Mouse (Mus musculus) fat pad, adult 2 months (tissue): ENCODE measurements around the gene Ap2a2.
"Not testable (repeated sequence)": the region's sequence is repeated elsewhere in the genome, so short reads cannot be mapped to it uniquely, and the experiment has no call there.

Source experiments
- DNase-seq: peaks from one replicate; pipeline ENCODE4 v3.0.0-alpha.2; 2011; ENCODE audit warnings: low read depth, low spot score; ENCODE audit errors: extremely low read depth

Gene Ap2a2

DNA sequence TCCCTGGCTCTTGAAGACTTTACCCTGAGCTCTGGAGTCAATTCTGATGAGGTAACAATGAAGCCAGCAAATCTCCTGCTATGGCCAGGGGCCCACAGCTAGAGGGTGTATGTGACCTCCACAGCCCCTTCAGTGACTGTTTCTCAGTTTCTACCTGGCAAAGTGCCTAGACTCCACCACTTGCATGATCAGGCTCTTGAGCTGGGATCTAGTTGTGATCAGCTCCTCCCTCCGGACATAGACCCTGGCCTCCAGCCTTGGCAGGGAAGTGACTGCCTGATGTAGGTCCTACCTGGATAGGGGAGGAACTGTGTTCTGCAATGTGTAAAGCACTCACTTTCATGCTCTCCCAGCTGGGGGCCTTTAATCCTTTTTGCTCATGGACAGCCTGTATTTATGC lies 98.4 kb downstream of the Ap2a2 start:
- no peak for DNase-seq

DNA sequence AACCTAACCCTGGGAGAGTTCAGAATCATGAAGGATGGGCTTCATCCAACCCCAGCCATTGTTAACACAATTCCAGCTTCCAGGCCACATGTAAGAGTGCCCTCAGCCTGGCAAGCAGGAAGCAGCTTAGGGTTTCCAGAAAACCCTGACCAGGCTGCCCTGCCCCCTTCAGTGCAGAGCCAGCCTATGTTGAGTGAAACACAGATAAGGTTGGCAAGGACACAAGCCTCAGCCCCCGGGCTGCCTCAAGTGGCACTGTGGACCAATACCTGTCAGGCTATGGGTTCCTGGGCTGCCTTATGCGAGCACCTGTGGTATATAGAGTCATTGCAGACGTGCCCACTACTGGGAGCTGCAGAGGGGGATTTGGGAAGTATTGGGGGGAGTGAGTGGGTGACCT lies 99.5 kb downstream of the Ap2a2 start:
- no peak for DNase-seq

DNA sequence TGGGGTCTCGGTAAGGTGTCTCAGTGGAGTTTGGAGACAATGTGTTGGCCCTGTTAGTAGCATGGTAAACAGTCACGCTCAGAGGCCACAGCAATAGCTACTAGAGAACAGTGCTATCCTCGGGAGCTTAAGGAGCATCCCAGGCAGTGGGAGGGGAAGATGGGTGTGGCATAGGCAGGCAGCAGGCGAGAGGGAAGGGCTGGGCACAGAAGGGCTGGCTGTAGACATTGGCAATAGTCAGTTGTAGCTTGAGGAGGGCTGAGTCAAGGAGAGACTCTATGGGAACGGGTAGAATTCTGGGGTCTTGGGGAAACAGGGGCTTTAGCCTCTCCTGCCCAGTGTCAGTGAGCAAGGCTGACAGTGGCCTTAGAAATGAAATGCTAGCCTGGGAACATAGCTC lies 100.2 kb downstream of the Ap2a2 start:
- DNase-seq: no peak

DNA sequence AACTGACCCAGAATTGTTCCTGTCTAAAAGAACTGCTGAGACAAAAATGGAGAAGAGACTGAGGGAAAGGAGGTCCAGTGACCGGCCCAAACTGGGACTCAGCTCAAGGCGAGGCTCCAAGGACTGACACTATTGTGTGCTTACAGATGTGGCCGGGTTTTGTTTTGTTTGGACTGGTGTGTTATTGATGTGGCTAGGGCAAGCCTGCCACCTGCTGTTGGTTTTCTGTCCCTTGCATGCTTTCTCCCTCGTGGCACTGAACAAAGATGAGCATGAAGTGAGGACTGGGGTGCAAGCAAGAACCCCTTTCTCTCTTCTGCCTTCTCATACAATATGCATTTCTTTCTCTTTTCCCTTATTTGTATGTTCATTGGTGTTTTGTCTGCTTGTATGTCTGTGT lies 104.2 kb downstream of the Ap2a2 start:
- no peak for DNase-seq

DNA sequence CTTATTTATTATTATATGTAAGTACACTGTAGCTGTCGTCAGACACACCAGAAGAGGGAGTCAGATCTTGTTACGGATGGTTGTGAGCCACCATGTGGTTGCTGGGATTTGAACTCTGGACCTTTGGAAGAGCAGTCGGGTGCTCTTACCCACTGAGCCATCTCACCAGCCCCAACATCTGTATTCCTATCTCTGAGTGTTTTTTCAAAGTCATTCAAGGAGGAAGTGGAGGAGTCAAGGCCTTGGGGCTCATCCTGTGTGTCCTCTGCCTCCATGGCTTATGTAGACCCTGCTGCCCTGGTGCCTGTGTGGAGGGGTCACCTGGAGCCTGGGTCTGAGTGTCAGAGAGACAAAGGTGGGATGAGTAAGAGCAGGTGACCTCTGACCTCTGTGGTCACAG lies 107.1 kb downstream of the Ap2a2 start:
- DNase-seq: not testable (repeated sequence)

DNA sequence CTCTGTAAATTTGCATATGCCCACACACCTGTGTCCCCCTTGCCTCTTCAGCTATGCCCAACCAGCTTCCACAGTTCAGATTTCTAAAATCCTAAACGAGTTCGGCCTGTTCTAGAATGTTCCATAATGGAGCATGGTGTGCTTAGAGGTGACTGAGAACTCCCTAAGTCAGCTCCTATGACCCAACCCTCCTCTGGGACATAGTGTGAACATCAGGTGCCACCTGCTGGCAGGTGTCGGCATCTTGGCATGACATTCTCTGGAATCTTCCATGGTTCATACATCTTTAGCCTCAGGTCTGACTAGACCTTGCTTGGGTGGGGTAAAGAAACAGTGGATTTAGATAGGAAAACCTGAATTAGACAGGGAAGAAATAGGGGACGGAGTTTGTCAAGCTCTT lies 109.0 kb downstream of the Ap2a2 start:
- peak; percentile 39 for DNase-seq

DNA sequence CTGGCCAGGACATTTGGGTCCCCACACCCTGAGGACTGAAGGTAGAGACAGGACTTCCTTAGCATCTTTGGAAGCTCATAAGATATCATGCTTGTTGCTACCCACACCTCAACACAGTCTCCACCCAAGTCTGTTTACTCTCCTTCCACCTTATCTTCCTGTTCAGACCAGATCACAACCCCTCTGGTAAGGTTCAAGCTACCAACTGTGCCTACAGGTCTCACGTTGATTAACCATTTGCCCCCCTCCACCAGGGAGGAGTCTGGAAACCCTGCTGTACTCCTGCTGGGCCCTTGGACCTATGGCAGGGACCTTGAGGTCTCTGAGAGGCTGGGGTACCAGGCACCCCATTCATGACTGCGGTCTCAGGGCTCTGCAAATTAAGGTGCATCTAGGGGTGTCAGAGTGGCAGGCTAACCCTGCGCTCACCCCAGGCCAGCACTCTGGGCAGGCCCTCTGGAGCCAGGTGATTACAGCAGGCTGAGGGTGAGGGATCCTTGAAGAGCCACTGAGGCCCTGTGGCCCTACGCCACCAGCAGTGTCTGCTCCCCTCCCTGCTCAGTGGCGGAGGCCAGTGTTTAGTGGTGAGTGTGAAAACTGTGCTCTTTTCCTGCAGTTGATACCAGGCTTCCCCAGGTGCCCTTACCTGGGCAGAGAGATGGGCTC lies 109.8 kb downstream of the Ap2a2 start:
- no peak for DNase-seq

DNA sequence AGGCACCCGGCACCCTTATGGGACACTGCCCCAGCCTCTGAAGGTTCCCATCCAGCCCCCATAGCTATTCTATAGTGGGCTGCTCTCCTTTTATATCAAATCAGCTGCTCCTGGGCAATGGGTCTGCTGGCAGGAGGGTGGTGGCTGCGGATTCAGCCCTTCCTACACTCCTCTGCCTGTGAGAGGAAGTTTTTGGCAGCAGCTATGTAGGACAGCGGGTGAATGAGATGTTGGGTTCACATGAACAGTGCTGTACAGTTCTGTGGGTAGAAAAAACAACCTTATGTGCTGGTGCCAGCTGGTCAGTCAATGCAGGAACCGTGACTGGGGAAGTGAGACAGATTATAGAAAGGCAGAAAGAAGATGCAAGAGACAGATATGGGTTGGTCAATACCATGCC lies 116.9 kb downstream of the Ap2a2 start:
- no peak for DNase-seq
